Mouse (Mus musculus) left cerebral cortex, adult 8-10 months (tissue): Measurements from ENCODE around the gene Slc7a11. TPM values are rescaled to one million over a fixed set of nuclear protein-coding genes. Genes with fewer than 3 reads are reported as not detected.

Experiments used
- DNase-seq, 2 experiments: peaks; one replicate each; pipeline ENCODE4 v3.0.0; 2022; ENCODE audit warnings: low spot score in 2 of 2
- total RNA-seq, 4 experiments: library from RNA; stranded (reverse); gene quantifications; 2 replicates each; pipeline ENCODE4 v1.2.4; 2022

Slc7a11 gene
- total RNA-seq, 4 experiments from 2014 or later: 24.7 to 31.4 (median 25.8) TPM

- no peak for DNase-seq
These were observed 441.8 kb downstream of the Slc7a11 start for GRCm38 (mm10) chr3:50001635-50002034.

- no peak for DNase-seq
These were observed 450.5 kb downstream of the Slc7a11 start for GRCm38 (mm10) chr3:49992891-49993290.

- DNase-seq: no peak
These were observed 456.2 kb downstream of the Slc7a11 start for GRCm38 (mm10) chr3:49987236-49987635.

- DNase-seq: no peak
These were observed 458.6 kb downstream of the Slc7a11 start for GRCm38 (mm10) chr3:49984795-49985194.

- DNase-seq: no peak
These were observed 459.8 kb downstream of the Slc7a11 start for GRCm38 (mm10) chr3:49983429-49984268.

- no peak for DNase-seq
These were observed 469.4 kb downstream of the Slc7a11 start for GRCm38 (mm10) chr3:49973994-49974393.

- no peak for DNase-seq
These were observed 477.8 kb downstream of the Slc7a11 start for GRCm38 (mm10) chr3:49965569-49965968.

GRCm38 (mm10) chr3:49960581-49960980, 482.8 kb downstream of the Slc7a11 start:
- no peak for DNase-seq

- no peak for DNase-seq
These were observed 496.6 kb downstream of the Slc7a11 start for GRCm38 (mm10) chr3:49946845-49947244.

GRCm38 (mm10) chr3:49944783-49945182, 498.6 kb downstream of the Slc7a11 start:
- peak in 1 of 2 experiments; percentile 60 for DNase-seq

GRCm38 (mm10) chr3:49937611-49938010, 505.8 kb downstream of the Slc7a11 start:
- no peak for DNase-seq

- DNase-seq: no peak
These were observed 513.9 kb downstream of the Slc7a11 start for GRCm38 (mm10) chr3:49929496-49929895.

GRCm38 (mm10) chr3:49928509-49929263, 514.7 kb downstream of the Slc7a11 start:
- DNase-seq: no peak

GRCm38 (mm10) chr3:49913929-49914328, 529.5 kb downstream of the Slc7a11 start:
- no peak for DNase-seq

- no peak for DNase-seq
These were observed 532.5 kb downstream of the Slc7a11 start for GRCm38 (mm10) chr3:49910922-49911321.

- no peak for DNase-seq
These were observed 534.7 kb downstream of the Slc7a11 start for GRCm38 (mm10) chr3:49908426-49909341.

GRCm38 (mm10) chr3:49893945-49894344, 549.5 kb downstream of the Slc7a11 start:
- no peak for DNase-seq

GRCm38 (mm10) chr3:49887359-49887758, 556.1 kb downstream of the Slc7a11 start:
- DNase-seq: no peak

- DNase-seq: no peak
These were observed 557.0 kb downstream of the Slc7a11 start for GRCm38 (mm10) chr3:49886220-49886945.

GRCm38 (mm10) chr3:49880496-49880895, 562.9 kb downstream of the Slc7a11 start:
- DNase-seq: no peak

- no peak for DNase-seq
These were observed 572.6 kb downstream of the Slc7a11 start for GRCm38 (mm10) chr3:49870786-49871185.
